Mouse (Mus musculus) stomach, embryonic 16.5 days (tissue): ENCODE results near the gene Pcbp1. TPM values are rescaled to one million over a fixed set of nuclear protein-coding genes. Genes with fewer than 3 reads are reported as not detected.

Experiments used
- ATAC-seq: fragments of 200-750 bp; cut with Nextera tagmentation; 2 replicates; pipeline ENCODE4 v1.8.0; 2017; ENCODE audit warnings: moderate number of reproducible peaks, moderate TSS enrichment; ENCODE audit not compliant: insufficient read depth, low FRiP score
- H3K27ac ChIP-seq: fragments of 300-500 bp; sonication (generic); 2 replicates; pipeline ENCODE4 v1.5.1; 2014; ENCODE audit warnings: low read length
- H3K27me3 ChIP-seq: fragments of 300-500 bp; sonication (generic); 2 replicates; pipeline ENCODE4 v1.6.1; 2014; ENCODE audit warnings: low read length, control low read depth, mixed read lengths; ENCODE audit not compliant: control insufficient read depth, insufficient read depth
- H3K36me3 ChIP-seq: fragments of 300-500 bp; sonication (generic); 2 replicates; pipeline ENCODE4 v1.6.1; 2014; ENCODE audit warnings: low read length; ENCODE audit not compliant: control insufficient read depth, insufficient read depth
- H3K4me1 ChIP-seq: fragments of 300-500 bp; sonication (generic); 2 replicates; pipeline ENCODE4 v1.6.1; 2014; ENCODE audit warnings: low read length, control low read depth, mixed read lengths; ENCODE audit not compliant: control insufficient read depth, insufficient read depth
- H3K4me2 ChIP-seq: fragments of 300-500 bp; sonication (generic); 2 replicates; pipeline ENCODE4 v1.6.1; 2014; ENCODE audit warnings: low read depth, low read length, mixed read lengths
- H3K4me3 ChIP-seq: fragments of 300-500 bp; sonication (generic); replicated peaks from 2 replicates; pipeline ENCODE4 v1.5.1; 2014; ENCODE audit warnings: mild to moderate bottlenecking, low read length
- H3K9ac ChIP-seq: fragments of 300-500 bp; sonication (generic); 2 replicates; pipeline ENCODE4 v1.6.1; 2014; ENCODE audit warnings: low read length
- H3K9me3 ChIP-seq: fragments of 300-500 bp; sonication (generic); replicated peaks from 2 replicates; pipeline ENCODE4 v1.6.1; 2016; ENCODE audit warnings: low read length, control low read depth; ENCODE audit not compliant: control insufficient read depth
- WGBS: fragments of 180-500 bp; shearing (Covaris S2); extraction: QIAGEN DNeasy Blood & Tissue Kit; methylation state at CpG from one replicate; pipeline ENCODE4 v1.1.7; 2014; 5-methylcytosine and 5-hydroxymethylcytosine counted together
- polyA plus RNA-seq: library from polyadenylated mRNA; unstranded; fragments of >200 nt; fragmentation: Nextera tagmentation; extraction: Ambion mirVana; gene quantifications from 2 replicates; pipeline ENCODE4 v1.2.1, GENCODE M21; 2015

Pcbp1 gene
- polyA plus RNA-seq, 1 experiment from 2014 or later: 197 TPM

DNA sequence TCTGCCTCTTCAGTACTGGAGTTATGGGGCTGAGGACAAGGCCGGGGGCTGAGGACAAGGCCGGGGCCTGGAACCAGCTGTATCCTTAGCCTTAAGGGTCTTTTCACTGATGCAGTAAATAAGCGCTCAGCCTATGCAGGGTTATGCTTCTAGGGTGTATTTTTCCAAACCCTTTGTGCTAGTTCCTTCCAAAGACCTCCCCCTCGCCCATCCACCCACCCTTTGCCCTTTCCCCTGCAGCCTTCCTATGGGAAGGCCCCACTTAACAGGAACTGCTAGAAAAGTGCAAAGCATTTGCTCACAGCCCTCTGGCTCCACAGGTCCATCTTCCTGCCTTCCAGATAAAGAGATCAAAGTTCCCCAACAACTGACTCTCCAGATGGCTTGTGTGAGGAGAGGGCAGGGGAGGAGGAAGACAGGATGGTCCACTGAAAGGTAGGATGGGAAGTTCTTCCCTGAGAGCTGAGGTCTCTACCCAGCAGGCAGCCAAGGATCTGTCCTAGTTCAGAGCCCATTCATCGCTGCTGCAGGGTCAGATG lies 26.5 kb downstream of the Pcbp1 start:
- Histone ChIP-seq H3K4me2 (no peak overlapping the region), H3K36me3 (no peaks in the 10 kb centered on the region), H3K9ac (peak overlapping the region; percentile 42; the same call in 1 of the 2 replicates), H3K4me1 (peaks cover 23% of the 10 kb centered on the region), H3K9me3 (no peaks in the 10 kb centered on the region), H3K27me3 (no peaks in the 10 kb centered on the region), H3K27ac (peak overlapping the region; percentile 51), H3K4me3 (no peak overlapping the region)
- 65% methylated on average over 5 of the region's 5 CpGs for WGBS
- ATAC-seq: no peak

DNA sequence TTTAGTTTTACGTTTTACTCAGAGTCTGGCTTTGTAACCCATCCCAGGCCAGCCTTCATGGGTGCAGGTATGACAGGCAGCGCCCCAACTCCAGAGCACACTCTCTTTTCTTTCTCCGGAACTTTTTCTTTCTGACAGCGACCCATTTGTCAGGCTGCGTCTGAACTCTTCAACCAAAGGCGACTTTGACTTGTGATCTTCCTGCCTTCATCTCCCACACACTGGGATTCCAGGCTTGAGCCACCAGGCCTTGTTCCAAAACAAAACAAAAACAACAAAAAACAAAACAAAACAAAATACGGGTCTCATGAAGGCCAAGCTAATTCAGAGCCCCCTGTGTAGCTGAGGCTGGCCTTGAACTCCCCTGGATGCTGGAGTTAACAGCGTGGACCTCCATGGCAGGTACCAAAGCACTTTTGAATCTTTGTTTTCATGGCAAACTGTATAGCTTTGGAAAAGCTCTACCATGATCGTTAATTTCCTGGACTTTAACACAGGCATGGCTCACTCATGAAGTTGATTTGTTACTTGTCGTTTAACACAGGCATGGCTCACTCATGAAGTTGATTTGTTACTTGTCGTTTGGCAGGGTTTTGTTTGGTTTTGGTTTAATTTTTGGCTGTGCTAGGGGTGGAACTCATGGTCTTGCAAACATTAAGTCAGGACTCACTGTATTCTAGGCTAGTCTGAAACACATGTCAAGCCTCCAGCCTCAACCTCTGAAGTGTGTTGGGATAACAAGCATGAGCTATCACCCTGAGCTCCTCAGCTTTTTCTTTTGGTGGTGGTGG lies 28.0 kb downstream of the Pcbp1 start:
- WGBS: 48% methylated on average over 11 of the region's 11 CpGs
- peak overlapping the region; percentile 45 for H3K4me2 ChIP-seq
- H3K27me3 ChIP-seq: no peaks in the 10 kb centered on the region
- H3K27ac ChIP-seq: peak overlapping the region; percentile 77
- H3K36me3 ChIP-seq: no peaks in the 10 kb centered on the region
- peaks cover 23% of the 10 kb centered on the region for H3K4me1 ChIP-seq
- peak overlapping the region; percentile 42 for H3K4me3 ChIP-seq
- H3K9ac ChIP-seq: peak overlapping the region; percentile 71
- no peaks in the 10 kb centered on the region for H3K9me3 ChIP-seq
- ATAC-seq: no peak

DNA sequence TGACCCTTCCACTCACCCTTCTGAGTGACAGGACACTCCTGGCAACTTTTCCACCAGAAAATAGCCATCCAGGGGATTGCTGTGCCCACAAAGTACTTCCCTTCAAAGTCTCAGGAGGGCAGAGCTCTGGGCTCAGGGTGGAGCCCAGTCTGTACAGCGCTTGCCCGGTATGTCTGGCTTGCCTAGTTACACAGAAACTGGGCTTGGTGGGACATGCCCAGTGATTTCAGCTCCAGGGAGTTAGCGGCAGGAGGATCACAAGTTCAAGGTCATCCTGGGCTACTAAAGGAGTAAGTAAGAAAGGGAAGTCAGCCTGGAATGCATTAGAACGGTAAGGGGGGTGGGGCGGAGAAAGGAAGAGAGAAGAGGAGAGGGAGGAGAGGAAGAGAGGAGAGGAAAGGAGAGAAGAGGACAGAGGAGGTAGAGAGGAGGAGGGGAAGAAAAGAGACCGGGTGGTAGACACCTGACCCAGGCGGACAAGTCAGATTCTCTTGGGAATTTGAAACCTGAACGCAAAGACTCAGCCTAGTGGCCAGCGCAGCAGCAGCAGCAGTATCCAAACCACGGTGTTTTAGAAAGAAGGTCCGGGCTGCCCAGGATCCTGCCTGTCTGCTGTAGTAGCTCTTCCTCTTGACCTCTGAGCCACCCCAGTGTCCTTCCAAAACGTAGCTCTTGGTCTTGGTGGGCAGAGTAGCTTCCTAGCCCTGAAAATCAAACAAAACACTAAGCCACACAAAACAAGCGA lies 28.9 kb downstream of the Pcbp1 start:
- Histone ChIP-seq H3K9me3 (no peaks in the 10 kb centered on the region), H3K36me3 (no peaks in the 10 kb centered on the region), H3K27ac (peak overlapping the region; percentile 77), H3K4me1 (peaks cover 23% of the 10 kb centered on the region), H3K4me2 (peak overlapping the region; percentile 45), H3K4me3 (peak overlapping the region; percentile 42), H3K9ac (peak overlapping the region; percentile 71), H3K27me3 (no peaks in the 10 kb centered on the region)
- 15% methylated on average over 13 of the region's 13 CpGs for WGBS
- ATAC-seq: peak; percentile 50; the same call in 1 of the 2 replicates

DNA sequence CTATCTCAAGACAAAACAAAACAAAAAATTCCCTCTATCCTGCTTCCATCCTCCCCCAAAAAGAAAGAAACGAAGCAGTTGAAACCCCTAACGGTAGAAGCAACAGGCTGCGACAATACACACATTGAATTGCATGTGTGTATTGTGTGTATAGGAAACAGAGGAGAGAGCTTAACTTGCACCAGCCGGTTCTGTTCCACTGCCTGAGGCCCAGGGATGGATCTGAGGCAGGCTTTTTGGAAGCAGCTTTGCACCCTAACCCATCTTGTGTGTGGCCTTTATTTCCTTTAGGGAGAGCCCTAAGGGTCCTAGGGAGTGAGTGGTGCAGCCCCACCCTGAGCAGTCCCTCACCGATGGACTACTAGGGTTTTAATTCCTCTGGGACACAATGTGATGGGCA lies 29.5 kb downstream of the Pcbp1 start:
- peak overlapping the region; percentile 42; the same call in 1 of the 2 replicates for H3K4me3 ChIP-seq
- H3K9ac ChIP-seq: peak overlapping the region; percentile 71; the same call in 1 of the 2 replicates
- H3K36me3 ChIP-seq: no peaks in the 10 kb centered on the region
- 61% methylated on average over 5 of the region's 5 CpGs for WGBS
- H3K4me2 ChIP-seq: peak overlapping the region; percentile 45
- H3K27me3 ChIP-seq: no peaks in the 10 kb centered on the region
- H3K4me1 ChIP-seq: peaks cover 23% of the 10 kb centered on the region
- no peaks in the 10 kb centered on the region for H3K9me3 ChIP-seq
- peak overlapping the region; percentile 77 for H3K27ac ChIP-seq
- ATAC-seq: no peak

DNA sequence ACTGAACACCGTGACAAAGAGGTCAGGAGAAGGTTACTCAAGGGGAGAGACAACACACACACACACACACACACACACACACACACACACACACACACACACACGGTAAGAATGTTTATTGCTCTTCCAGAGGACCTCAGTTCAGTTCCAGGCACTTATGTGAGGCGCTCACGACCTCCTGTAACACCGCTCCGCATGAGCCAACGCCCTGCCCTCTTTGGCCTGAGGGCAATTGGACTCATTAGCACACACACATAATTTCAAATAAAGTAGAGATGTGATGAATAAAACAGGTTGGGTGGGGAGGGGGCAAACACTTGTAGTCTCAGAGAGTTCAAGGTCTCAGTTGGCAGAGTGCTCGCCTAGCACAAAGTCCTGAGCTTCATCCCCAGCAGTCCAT lies 30.0 kb downstream of the Pcbp1 start:
- H3K27me3 ChIP-seq: no peaks in the 10 kb centered on the region
- peak overlapping the region; percentile 9; the same call in 1 of the 2 replicates for H3K4me2 ChIP-seq
- H3K9me3 ChIP-seq: no peaks in the 10 kb centered on the region
- peak overlapping the region; percentile 77 for H3K27ac ChIP-seq
- no peaks in the 10 kb centered on the region for H3K36me3 ChIP-seq
- no peak for ATAC-seq
- peaks cover 23% of the 10 kb centered on the region for H3K4me1 ChIP-seq
- H3K9ac ChIP-seq: no peak overlapping the region
- 68% methylated on average over 8 of the region's 8 CpGs for WGBS
- H3K4me3 ChIP-seq: no peak overlapping the region

DNA sequence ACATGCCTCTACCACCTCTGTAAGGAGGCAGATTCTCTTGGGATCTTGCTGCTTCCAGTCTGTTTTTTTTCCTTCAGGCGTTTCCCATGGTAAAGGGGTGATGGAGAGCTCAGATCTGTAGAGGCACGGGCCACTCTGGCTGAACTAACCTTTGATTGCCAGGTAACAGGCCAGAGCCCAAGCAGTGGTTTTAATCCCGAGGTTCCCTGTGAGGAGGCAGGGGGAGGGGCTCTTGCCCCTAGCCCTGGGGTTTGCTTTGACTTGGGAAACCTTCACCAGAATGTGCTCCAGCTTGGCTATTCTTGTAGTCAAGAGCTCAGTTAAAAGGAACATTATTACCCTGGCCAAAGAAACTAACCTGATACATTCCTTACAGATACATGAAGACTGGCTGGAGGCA lies 30.5 kb downstream of the Pcbp1 start:
- peaks cover 23% of the 10 kb centered on the region for H3K4me1 ChIP-seq
- no peak overlapping the region for H3K27ac ChIP-seq
- no peak overlapping the region for H3K9ac ChIP-seq
- no peak overlapping the region for H3K4me3 ChIP-seq
- no peaks in the 10 kb centered on the region for H3K36me3 ChIP-seq
- no peaks in the 10 kb centered on the region for H3K9me3 ChIP-seq
- 49% methylated on average over 3 of the region's 3 CpGs for WGBS
- ATAC-seq: no peak
- H3K4me2 ChIP-seq: 0 out of 2 replicates have a peak overlapping the region, but pooled peaks have one; percentile 9
- no peaks in the 10 kb centered on the region for H3K27me3 ChIP-seq

DNA sequence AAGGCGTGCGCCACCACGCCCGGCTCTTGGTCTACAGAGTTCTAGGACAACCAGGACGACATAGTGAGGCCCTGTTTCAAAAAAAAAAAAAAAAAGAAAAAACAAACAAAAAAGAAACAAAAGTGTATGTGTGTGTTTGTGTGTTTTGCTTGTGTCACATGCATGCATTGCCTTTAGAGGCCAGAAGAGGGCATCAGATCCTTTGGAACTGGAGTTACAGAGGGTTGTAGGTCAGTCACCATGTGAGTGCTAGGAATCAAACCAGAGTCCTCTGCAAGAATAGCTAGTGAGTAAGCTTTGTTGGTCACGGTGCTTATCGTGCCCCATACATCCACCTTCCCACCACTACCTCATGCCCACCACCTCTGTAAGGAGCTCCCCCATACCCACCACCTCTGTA lies 31.4 kb downstream of the Pcbp1 start:
- Histone ChIP-seq H3K27me3 (no peaks in the 10 kb centered on the region), H3K36me3 (no peaks in the 10 kb centered on the region), H3K27ac (no peak overlapping the region), H3K9me3 (no peaks in the 10 kb centered on the region), H3K4me3 (no peak overlapping the region), H3K9ac (no peak overlapping the region), H3K4me1 (peaks cover 22% of the 10 kb centered on the region), H3K4me2 (no peak overlapping the region)
- ATAC-seq: no peak
- 96% methylated on average over 7 of the region's 7 CpGs for WGBS

DNA sequence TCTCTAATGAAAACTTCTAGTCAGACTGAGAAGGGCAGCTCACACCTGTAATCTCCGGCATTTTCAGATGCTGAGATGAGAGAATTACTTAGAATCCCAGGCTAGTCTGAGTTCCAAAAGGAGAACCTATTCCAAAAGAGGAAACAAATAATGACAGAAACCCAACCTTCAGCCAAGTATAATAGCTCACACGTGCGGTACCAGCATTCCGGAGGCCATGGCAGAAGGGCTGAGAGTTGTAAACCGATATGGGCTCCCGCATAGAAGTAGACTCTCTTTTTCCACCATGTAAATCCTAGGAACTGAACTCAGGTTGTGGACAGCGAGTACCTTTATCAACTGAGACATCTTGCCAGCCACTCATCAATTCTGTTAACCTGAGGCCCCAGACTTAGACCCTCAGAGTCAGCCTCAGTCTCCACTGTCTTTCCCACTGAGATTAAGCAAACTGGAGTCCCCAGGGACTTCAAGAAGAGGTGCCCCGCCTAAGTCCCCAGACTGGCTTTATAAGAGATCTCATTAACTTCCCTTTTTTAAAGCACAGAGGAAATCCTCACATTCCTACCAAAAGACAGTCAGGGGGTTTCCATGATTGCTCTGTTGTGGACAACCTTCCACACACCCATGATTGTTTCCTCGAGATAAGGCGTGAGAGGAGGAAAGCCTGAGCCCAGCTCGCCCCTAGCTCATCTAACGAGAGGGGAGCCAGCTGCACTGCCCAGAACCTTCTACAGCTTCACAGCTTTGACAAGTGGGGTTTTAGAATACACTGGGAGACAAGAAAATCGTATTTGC lies 32.5 kb downstream of the Pcbp1 start:
- peaks cover 17% of the 10 kb centered on the region for H3K4me1 ChIP-seq
- H3K27me3 ChIP-seq: no peaks in the 10 kb centered on the region
- H3K9ac ChIP-seq: no peak overlapping the region
- no peak overlapping the region for H3K27ac ChIP-seq
- no peak for ATAC-seq
- no peak overlapping the region for H3K4me3 ChIP-seq
- no peaks in the 10 kb centered on the region for H3K9me3 ChIP-seq
- no peaks in the 10 kb centered on the region for H3K36me3 ChIP-seq
- no peak overlapping the region for H3K4me2 ChIP-seq
- WGBS: 59% methylated on average over 13 of the region's 13 CpGs
